ENCODE assay signal across 32 mouse cellular contexts in the genomic region with DNA sequence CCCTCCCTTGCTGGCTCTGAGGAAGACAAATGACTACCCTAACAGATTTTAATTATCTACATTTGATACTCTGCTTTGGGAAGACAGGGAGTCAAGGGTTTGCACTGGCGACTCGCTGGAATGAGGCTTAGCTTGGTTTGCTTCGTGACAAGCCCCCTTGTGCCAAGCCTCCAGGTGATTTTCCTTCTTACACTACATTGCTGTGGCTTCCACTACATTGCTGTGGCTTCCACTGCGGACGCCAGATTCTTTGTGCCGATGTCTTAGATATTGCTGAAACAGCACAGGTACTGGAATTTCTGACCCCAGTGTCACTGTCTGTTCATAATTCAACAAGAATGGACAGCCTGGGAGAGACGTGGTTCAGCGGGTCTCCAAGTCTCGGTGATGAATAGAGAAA.
"Had no signal": no experiment of that assay in that cellular context is flagged by ENCODE, and none has a peak within 500 bp of the region (broad histone marks: within the 10 kb centered on the region; RNA-seq: fewer than 3 reads in every experiment).

No protein-coding gene starts in this region.

- H3K36me3 ChIP-seq: heart, embryonic 10.5 days; heart, embryonic 12.5 days; heart, embryonic 13.5 days; heart, embryonic 15.5 days; hindbrain, embryonic 10.5 days; hindbrain, embryonic 13.5 days; hindbrain, embryonic 15.5 days; intestine, embryonic 15.5 days; kidney, embryonic 15.5 days had no signal

- H3K4me3 ChIP-seq: heart, embryonic 10.5 days; heart, embryonic 12.5 days; heart, embryonic 13.5 days; heart, embryonic 15.5 days; hindbrain, embryonic 10.5 days; hindbrain, embryonic 13.5 days; hindbrain, embryonic 15.5 days; intestine, embryonic 15.5 days; kidney, embryonic 15.5 days; layer of hippocampus, adult 2 months; left cerebral cortex, adult 2 months had no signal

- DNase-seq: heart, postnatal 10 days; heart, postnatal 14 days; heart, postnatal 36 days; heart, postnatal 4 days; kidney, adult 11 months; kidney, adult 18-20 months; kidney, adult 2 months; kidney, adult 8-10 months; kidney, adult 9 months; kidney, postnatal 10 days; kidney, postnatal 14 days; kidney, postnatal 25 days; kidney, postnatal 4 days; layer of hippocampus, adult 9-11 months; layer of hippocampus, postnatal 36 days had no signal

- ATAC-seq: hindbrain, embryonic 16.5 days; hindbrain, postnatal 0 days; inflammation-experienced regulatory T-cells, adult 6 months; intestine, embryonic 15.5 days; intestine, embryonic 16.5 days; intestine, postnatal 0 days had no signal

- H3K9ac ChIP-seq: heart, embryonic 12.5 days; heart, embryonic 13.5 days; heart, embryonic 15.5 days; hindbrain, embryonic 13.5 days; hindbrain, embryonic 15.5 days; intestine, embryonic 15.5 days; kidney, embryonic 15.5 days had no signal

- H3K9me3 ChIP-seq: heart, embryonic 10.5 days; heart, embryonic 12.5 days; heart, embryonic 13.5 days; heart, embryonic 15.5 days; hindbrain, embryonic 10.5 days; hindbrain, embryonic 13.5 days; hindbrain, embryonic 15.5 days; intestine, embryonic 15.5 days; kidney, embryonic 15.5 days had no signal

- H3K27me3 ChIP-seq: heart, embryonic 13.5 days; heart, embryonic 15.5 days; hindbrain, embryonic 15.5 days; intestine, embryonic 15.5 days had no signal

- H3K4me2 ChIP-seq: heart, embryonic 11.5 days; heart, embryonic 12.5 days; heart, embryonic 13.5 days; heart, embryonic 15.5 days; hindbrain, embryonic 13.5 days; hindbrain, embryonic 15.5 days; intestine, embryonic 15.5 days; kidney, embryonic 15.5 days had no signal

- H3K4me1 ChIP-seq: heart, embryonic 10.5 days; heart, embryonic 12.5 days; heart, embryonic 13.5 days; heart, embryonic 15.5 days; hindbrain, embryonic 15.5 days; intestine, embryonic 15.5 days had no signal

- H3K27ac ChIP-seq: heart, embryonic 10.5 days; heart, embryonic 13.5 days; heart, embryonic 15.5 days; hindbrain, embryonic 10.5 days; hindbrain, embryonic 13.5 days; hindbrain, embryonic 15.5 days; hindbrain, postnatal 0 days; intestine, embryonic 15.5 days; kidney, embryonic 15.5 days; layer of hippocampus, adult 2 months; left cerebral cortex, adult 2 months had no signal
